Mouse (Mus musculus) MEL (cell line): ENCODE data around the gene Frrs1. TPM values are rescaled to one million over a fixed set of nuclear protein-coding genes. Genes with fewer than 3 reads are reported as not detected.

Experiments
- DNase-seq: peaks from one replicate; pipeline ENCODE4 v3.0.0; 2011; ENCODE audit warnings: low read depth, low spot score
- H3K27ac ChIP-seq: 2 replicates; pipeline ENCODE4 v1.5.1; 2012; ENCODE audit warnings: low read depth, mild to moderate bottlenecking, control low read depth, low read length, moderate library complexity; ENCODE audit not compliant: control insufficient read depth
- H3K27me3 ChIP-seq, 2 experiments: fragments of 150-350 bp in 1 of 2; sonication (generic) in 1 of 2; 2 replicates each; pipeline ENCODE4 v1.6.1; 2012; ENCODE audit warnings: low read length in 2 of 2, mild to moderate bottlenecking in 2 of 2, improper control_type of control experiment in 1 of 2, moderate library complexity in 1 of 2; ENCODE audit not compliant: insufficient read depth in 2 of 2, control insufficient read depth in 1 of 2
- H3K36me3 ChIP-seq, 2 experiments: 2 replicates each; pipeline ENCODE4 v1.6.1; 2012 to 2014; ENCODE audit warnings: low read length in 2 of 2, improper control_type of control experiment in 1 of 2, inconsistent platforms in 1 of 2, mild to moderate bottlenecking in 1 of 2; ENCODE audit not compliant: insufficient read depth in 2 of 2, control insufficient read depth in 1 of 2
- H3K4me1 ChIP-seq, 2 experiments: fragments of 150-350 bp in 1 of 2; sonication (generic) in 1 of 2; 2 replicates each; pipeline ENCODE4 v1.6.1; 2012; ENCODE audit warnings: low read length in 2 of 2, improper control_type of control experiment in 1 of 2, mild to moderate bottlenecking in 1 of 2; ENCODE audit not compliant: insufficient read depth in 2 of 2, control insufficient read depth in 1 of 2
- H3K4me3 ChIP-seq, 2 experiments: fragments of 150-350 bp in 1 of 2; sonication (generic) in 1 of 2; 2 replicates each; pipeline ENCODE4 v1.5.1; 2012; ENCODE audit warnings: low read depth in 2 of 2, low read length in 2 of 2, mild to moderate bottlenecking in 2 of 2, moderate library complexity in 2 of 2, control low read depth in 1 of 2, improper control_type of control experiment in 1 of 2; ENCODE audit not compliant: control insufficient read depth in 1 of 2, insufficient read depth in 1 of 2
- H3K79me2 ChIP-seq: 2 replicates; pipeline ENCODE4 v1.6.1; 2012; ENCODE audit warnings: mild to moderate bottlenecking, low read length, moderate library complexity; ENCODE audit not compliant: control insufficient read depth, poor library complexity, insufficient read depth
- H3K9ac ChIP-seq: 2 replicates; pipeline ENCODE4 v1.6.1; 2012; ENCODE audit warnings: low read depth, mild to moderate bottlenecking, control low read depth, low read length, moderate library complexity; ENCODE audit not compliant: control insufficient read depth, poor library complexity, severe bottlenecking
- H3K9me3 ChIP-seq: fragments of 150-350 bp; sonication (generic); replicated peaks from 2 replicates; pipeline ENCODE4 v1.6.1; 2012; ENCODE audit warnings: mild to moderate bottlenecking, low read length, improper control_type of control experiment, moderate library complexity; ENCODE audit not compliant: insufficient read depth
- BHLHE40 ChIP-seq: IDR thresholded peaks from 2 replicates; pipeline ENCODE4 v1.6.1; 2012; ENCODE audit warnings: low read depth, mild to moderate bottlenecking, inconsistent platforms, low read length, improper control_type of control experiment, borderline replicate concordance
- CHD2 ChIP-seq: IDR thresholded peaks from 2 replicates; pipeline ENCODE4 v1.6.1; 2011; ENCODE audit warnings: low read length, improper control_type of control experiment
- ELF1 ChIP-seq: IDR thresholded peaks from 2 replicates; pipeline ENCODE4 v1.6.1; 2014; ENCODE audit warnings: low read depth, mild to moderate bottlenecking, inconsistent platforms, low read length, improper control_type of control experiment, moderate library complexity
- EP300 ChIP-seq, 2 experiments: IDR thresholded peaks; 2 replicates each; pipeline ENCODE4 v1.6.1; 2011; ENCODE audit warnings: improper control_type of control experiment in 2 of 2, low read length in 2 of 2, low read depth in 1 of 2, mild to moderate bottlenecking in 1 of 2
- GABPA ChIP-seq: IDR thresholded peaks from 2 replicates; pipeline ENCODE4 v1.6.1; 2012; ENCODE audit warnings: low read depth, mild to moderate bottlenecking, inconsistent platforms, low read length, improper control_type of control experiment, moderate library complexity
- GATA1 ChIP-seq: IDR thresholded peaks from 2 replicates; pipeline ENCODE4 v1.6.1; 2011; ENCODE audit warnings: low read depth, low read length, improper control_type of control experiment
- HCFC1 ChIP-seq: IDR thresholded peaks from 2 replicates; pipeline ENCODE4 v1.6.1; 2012; ENCODE audit warnings: low read depth, mild to moderate bottlenecking, inconsistent platforms, low read length, improper control_type of control experiment, moderate library complexity
- JUND ChIP-seq: IDR thresholded peaks from 2 replicates; pipeline ENCODE4 v1.6.1; 2011; ENCODE audit warnings: low read depth, mild to moderate bottlenecking, improper control_type of control experiment, low read length
- KAT2A ChIP-seq: conservative IDR thresholded peaks from 2 replicates; pipeline ENCODE4 v1.6.1; 2012; ENCODE audit warnings: low read depth, low read length, improper control_type of control experiment, inconsistent platforms
- MAFK ChIP-seq: IDR thresholded peaks from 2 replicates; pipeline ENCODE4 v1.6.1; 2011; ENCODE audit warnings: low read depth, mild to moderate bottlenecking, low read length, improper control_type of control experiment, borderline replicate concordance
- MEF2A ChIP-seq: IDR thresholded peaks from 2 replicates; pipeline ENCODE4 v1.6.1; 2014; ENCODE audit warnings: low read depth, mild to moderate bottlenecking, inconsistent platforms, low read length, improper control_type of control experiment; ENCODE audit not compliant: poor library complexity, insufficient replicate concordance, severe bottlenecking; ENCODE audit errors: extremely low read depth
- MYB ChIP-seq: IDR thresholded peaks from 2 replicates; pipeline ENCODE4 v1.6.1; 2011; ENCODE audit warnings: mild to moderate bottlenecking, low read depth, low read length, improper control_type of control experiment
- MYC ChIP-seq: IDR thresholded peaks from 2 replicates; pipeline ENCODE4 v1.6.1; 2011; ENCODE audit warnings: low read depth, mild to moderate bottlenecking, low read length, improper control_type of control experiment, moderate library complexity
- POLR2AphosphoS2 ChIP-seq: IDR thresholded peaks from 2 replicates; pipeline ENCODE4 v1.6.1; 2011; ENCODE audit warnings: low read length, improper control_type of control experiment
- POLR2AphosphoS5 ChIP-seq: IDR thresholded peaks from 2 replicates; pipeline ENCODE4 v1.6.1; 2012; ENCODE audit warnings: low read depth, borderline replicate concordance, mild to moderate bottlenecking, inconsistent platforms, low read length, moderate library complexity, mixed read lengths
- RAD21 ChIP-seq: IDR thresholded peaks from 2 replicates; pipeline ENCODE4 v1.6.1; 2011; ENCODE audit warnings: mild to moderate bottlenecking, low read depth, low read length, improper control_type of control experiment
- SMC3 ChIP-seq: IDR thresholded peaks from 2 replicates; pipeline ENCODE4 v1.6.1; 2011; ENCODE audit warnings: low read depth, low read length, improper control_type of control experiment
- TCF12 ChIP-seq: IDR thresholded peaks from 2 replicates; pipeline ENCODE4 v1.6.1; 2014; ENCODE audit warnings: low read depth, mild to moderate bottlenecking, inconsistent platforms, low read length, improper control_type of control experiment, moderate library complexity
- USF2 ChIP-seq, 2 experiments: IDR thresholded peaks; 2 replicates each; pipeline ENCODE4 v1.6.1; 2011 to 2012; ENCODE audit warnings: improper control_type of control experiment in 2 of 2, low read length in 2 of 2, borderline replicate concordance in 1 of 2, inconsistent platforms in 1 of 2, low read depth in 1 of 2, mild to moderate bottlenecking in 1 of 2; ENCODE audit not compliant: insufficient read depth in 1 of 2
- ZC3H11A ChIP-seq: IDR thresholded peaks from 2 replicates; pipeline ENCODE4 v1.6.1; 2012; ENCODE audit warnings: low read depth, mild to moderate bottlenecking, inconsistent platforms, low read length, improper control_type of control experiment
- ZMIZ1 ChIP-seq: IDR thresholded peaks from 2 replicates; pipeline ENCODE4 v1.6.1; 2012; ENCODE audit warnings: low read depth, mild to moderate bottlenecking, inconsistent platforms, low read length, improper control_type of control experiment, moderate library complexity
- ZNF384 ChIP-seq: IDR thresholded peaks from 2 replicates; pipeline ENCODE4 v1.6.1; 2012; ENCODE audit warnings: low read depth, mild to moderate bottlenecking, inconsistent platforms, low read length, improper control_type of control experiment
- polyA plus RNA-seq, 2 experiments: library from polyadenylated mRNA; stranded (reverse) in 1 of 2; unstranded in 1 of 2; fragments of >175 nt in 1 of 2; fragments of >200 nt in 1 of 2; gene quantifications; 2 replicates each; pipeline versions ENCODE4 v1.2.1 to v1.2.4; 2012; ENCODE audit warnings: low replicate concordance in 2 of 2, low read depth in 1 of 2; ENCODE audit not compliant: insufficient read length in 2 of 2, insufficient read depth in 1 of 2, missing spikeins in 1 of 2
- total RNA-seq: library from RNA; depleted of rRNA; stranded (reverse); fragments of 300-350 nt; gene quantifications from 2 replicates; pipeline ENCODE4 v1.2.3, GENCODE M21; 2012

Frrs1 gene
- total and polyA plus RNA-seq, 3 experiments: 78.5 to 625 (median 84.6) TPM

- Histone ChIP-seq H3K79me2 (no peaks in the 10 kb centered on the region), H3K9me3 (no peaks in the 10 kb centered on the region), H3K27me3 (peaks cover 0 to 4% of the 10 kb centered on the region in 2 experiments), H3K27ac (no peak overlapping the region), H3K4me3 (no peak overlapping the region), H3K4me1 (no peaks in the 10 kb centered on the region), H3K9ac (no peak overlapping the region), H3K36me3 (no peaks in the 10 kb centered on the region)
- TF ChIP-seq POLR2AphosphoS5 (no peak), HCFC1 (no peak), POLR2AphosphoS2 (no peak), ELF1 (no peak), SMC3 (no peak), MYC (no peak), JUND (no peak), TCF12 (no peak)
- DNase-seq: no peak
Observed at GRCm38 (mm10) chr3:116952242-116952899, 93.1 kb downstream of the Frrs1 start.

GRCm38 (mm10) chr3:116953366-116953765 is 94.1 kb downstream of the Frrs1 start:
- H3K79me2 ChIP-seq: no peaks in the 10 kb centered on the region
- no peaks in the 10 kb centered on the region for H3K36me3 ChIP-seq
- H3K9ac ChIP-seq: no peak overlapping the region
- H3K9me3 ChIP-seq: no peaks in the 10 kb centered on the region
- H3K4me3 ChIP-seq: no peak overlapping the region
- no peak for DNase-seq
- H3K27ac ChIP-seq: no peak overlapping the region
- peaks cover 2 to 4% of the 10 kb centered on the region in 2 experiments for H3K27me3 ChIP-seq
- no peak for TF ChIP-seq ZNF384
- TF ChIP-seq JUND: no peak
- no peak for TF ChIP-seq ELF1
- no peak for TF ChIP-seq ZMIZ1
- no peaks in the 10 kb centered on the region for H3K4me1 ChIP-seq

- Histone ChIP-seq H3K9ac (no peak overlapping the region), H3K4me3 (no peak overlapping the region), H3K36me3 (no peaks in the 10 kb centered on the region), H3K9me3 (no peaks in the 10 kb centered on the region), H3K27me3 (peaks cover 2% of the 10 kb centered on the region in 2 experiments), H3K27ac (no peak overlapping the region), H3K79me2 (no peaks in the 10 kb centered on the region), H3K4me1 (no peaks in the 10 kb centered on the region)
- TF ChIP-seq GABPA (no peak), GATA1 (no peak), ZNF384 (no peak), MYB (no peak), EP300 (IDR thresholded peaks at IDR 0.05; ENCODE audit: low read depth in 1 of 2, low read length in 2 of 2) (no peak), ZC3H11A (no peak), MAFK (no peak), TCF12 (no peak), KAT2A (no peak), BHLHE40 (no peak), MEF2A (no peak), RAD21 (no peak), MYC (no peak), CHD2 (no peak), USF2 (IDR thresholded peaks at IDR 0.05; ENCODE audit: borderline replicate concordance in 1 of 2, insufficient read depth in 1 of 2, low read depth in 1 of 2, low read length in 2 of 2) (no peak)
- DNase-seq: no peak
Observed at GRCm38 (mm10) chr3:116955061-116955460, 95.8 kb downstream of the Frrs1 start.
